Mouse (Mus musculus) macrophage (primary cell): ENCODE data around the gene Gm28053. TPM values are rescaled to one million over a fixed set of nuclear protein-coding genes. Genes with fewer than 3 reads are reported as not detected.

Experiments used
- H3K27ac ChIP-seq: fragments of 350-480 bp; formaldehyde crosslinking; 2 replicates; pipeline ENCODE4 v1.9.0; 2021
- H3K36me3 ChIP-seq: fragments of 350-480 bp; formaldehyde crosslinking; 2 replicates; pipeline ENCODE4 v1.9.0; 2021; ENCODE audit errors: inconsistent target
- H3K4me3 ChIP-seq: fragments of 350-480 bp; formaldehyde crosslinking; 2 replicates; pipeline ENCODE4 v1.9.0; 2021; ENCODE audit errors: inconsistent target
- H3K79me2 ChIP-seq: fragments of 350-480 bp; formaldehyde crosslinking; 2 replicates; pipeline ENCODE4 v1.9.0; 2021; ENCODE audit errors: inconsistent target
- WGBS: methylation state at CpG from one replicate; pipeline ENCODE4 v1.1.7; 2026; ENCODE audit warnings: inconsistent platforms; ENCODE audit not compliant: missing documents; 5-methylcytosine and 5-hydroxymethylcytosine counted together
- polyA plus RNA-seq: library from polyadenylated mRNA; stranded (reverse); fragments of 250-400 nt; gene quantifications from 3 replicates; pipeline ENCODE4 v1.2.4, GENCODE M21; 2018; ENCODE audit warnings: inconsistent platforms

The Gm28053 gene
- polyA plus RNA-seq, 1 experiment from 2014 or later = not detected

- no peaks in the 10 kb centered on the region for H3K36me3 ChIP-seq
- no peaks in the 10 kb centered on the region for H3K79me2 ChIP-seq
- no peak overlapping the region for H3K4me3 ChIP-seq
- no peak overlapping the region for H3K27ac ChIP-seq
These were observed 14.3 kb upstream of the Gm28053 start for GRCm38 (mm10) chr6:48704146-48704545.

- no peak overlapping the region for H3K4me3 ChIP-seq
These were observed 12.3 kb upstream of the Gm28053 start for GRCm38 (mm10) chr6:48706130-48706529.

GRCm38 (mm10) chr6:48720326-48720725, 1.9 kb downstream of the Gm28053 start:
- H3K4me3 ChIP-seq = no peak overlapping the region

More at GRCm38 (mm10) chr6:48706130-48706529, 12.3 kb upstream of the Gm28053 start:
- Histone ChIP-seq H3K27ac (no peak overlapping the region), H3K36me3 (no peaks in the 10 kb centered on the region), H3K79me2 (no peaks in the 10 kb centered on the region)
- 43% methylated on average over 3 of the region's 3 CpGs for WGBS

GRCm38 (mm10) chr6:48723468-48723867, 5.1 kb downstream of the Gm28053 start:
- no peaks in the 10 kb centered on the region for H3K79me2 ChIP-seq
- H3K36me3 ChIP-seq = no peaks in the 10 kb centered on the region
- no peak overlapping the region for H3K4me3 ChIP-seq
- H3K27ac ChIP-seq = no peak overlapping the region
- WGBS = 65% methylated on average over 8 of the region's 8 CpGs

More at GRCm38 (mm10) chr6:48720326-48720725, 1.9 kb downstream of the Gm28053 start:
- Histone ChIP-seq H3K36me3 (no peaks in the 10 kb centered on the region), H3K79me2 (no peaks in the 10 kb centered on the region), H3K27ac (no peak overlapping the region)
- 96% methylated on average over 3 of the region's 4 CpGs for WGBS

- H3K27ac ChIP-seq = no peak overlapping the region
- H3K36me3 ChIP-seq = no peaks in the 10 kb centered on the region
- no peak overlapping the region for H3K4me3 ChIP-seq
- WGBS = 25% methylated on average over 1 of the region's 1 CpGs
- no peaks in the 10 kb centered on the region for H3K79me2 ChIP-seq
These were observed 7.1 kb downstream of the Gm28053 start for GRCm38 (mm10) chr6:48725476-48725875.

- no peak overlapping the region for H3K4me3 ChIP-seq
- H3K79me2 ChIP-seq = no peaks in the 10 kb centered on the region
- no peaks in the 10 kb centered on the region for H3K36me3 ChIP-seq
- WGBS = 76% methylated on average over 5 of the region's 5 CpGs
- no peak overlapping the region for H3K27ac ChIP-seq
These were observed 9.4 kb downstream of the Gm28053 start for GRCm38 (mm10) chr6:48727761-48728160.

- no peak overlapping the region for H3K4me3 ChIP-seq
- H3K79me2 ChIP-seq = no peaks in the 10 kb centered on the region
- no peaks in the 10 kb centered on the region for H3K36me3 ChIP-seq
- H3K27ac ChIP-seq = no peak overlapping the region
- 4% methylated on average over 8 of the region's 8 CpGs for WGBS
These were observed 14.5 kb downstream of the Gm28053 start for GRCm38 (mm10) chr6:48732864-48733304.

- H3K4me3 ChIP-seq = no peak overlapping the region
- no peak overlapping the region for H3K27ac ChIP-seq
- no peaks in the 10 kb centered on the region for H3K36me3 ChIP-seq
- WGBS = 75% methylated on average over 1 of the region's 1 CpGs
- H3K79me2 ChIP-seq = no peaks in the 10 kb centered on the region
These were observed 15.3 kb downstream of the Gm28053 start for GRCm38 (mm10) chr6:48733660-48734059.

- WGBS = 0% methylated on average over 2 of the region's 2 CpGs
- Histone ChIP-seq H3K4me3 (no peak overlapping the region), H3K36me3 (no peaks in the 10 kb centered on the region), H3K27ac (no peak overlapping the region), H3K79me2 (no peaks in the 10 kb centered on the region)
These were observed 18.6 kb downstream of the Gm28053 start for GRCm38 (mm10) chr6:48737053-48737452.

- Histone ChIP-seq H3K36me3 (no peaks in the 10 kb centered on the region), H3K4me3 (no peak overlapping the region), H3K27ac (no peak overlapping the region), H3K79me2 (no peaks in the 10 kb centered on the region)
- 65% methylated on average over 5 of the region's 5 CpGs for WGBS
These were observed 19.3 kb downstream of the Gm28053 start for GRCm38 (mm10) chr6:48737688-48738087.

GRCm38 (mm10) chr6:48738961-48739779, 20.8 kb downstream of the Gm28053 start, which contains the start of gene Gimap1:
Gene Gimap1 (plus strand): TSS chr6:48739054.
- Histone ChIP-seq H3K79me2 (no peaks in the 10 kb centered on the region), H3K4me3 (no peak within 1 kb of the TSS), H3K27ac (no peak within 1 kb of the TSS), H3K36me3 (no peaks in the 10 kb centered on the region)
- WGBS = 5% methylated on average over 15 of the region's 15 CpGs

GRCm38 (mm10) chr6:48739780-48740055, 21.3 kb downstream of the Gm28053 start:
- Histone ChIP-seq H3K36me3 (no peaks in the 10 kb centered on the region), H3K27ac (no peak overlapping the region), H3K4me3 (no peak overlapping the region), H3K79me2 (no peaks in the 10 kb centered on the region)
- 12% methylated on average over 3 of the region's 3 CpGs for WGBS

GRCm38 (mm10) chr6:48740501-48741169, 22.2 kb downstream of the Gm28053 start:
- H3K27ac ChIP-seq = no peak overlapping the region
- WGBS = 19% methylated on average over 3 of the region's 3 CpGs
- H3K4me3 ChIP-seq = no peak overlapping the region
- no peaks in the 10 kb centered on the region for H3K79me2 ChIP-seq
- H3K36me3 ChIP-seq = no peaks in the 10 kb centered on the region

GRCm38 (mm10) chr6:48741273-48741672, 22.9 kb downstream of the Gm28053 start:
- H3K79me2 ChIP-seq = no peaks in the 10 kb centered on the region
- H3K27ac ChIP-seq = no peak overlapping the region
- H3K36me3 ChIP-seq = no peaks in the 10 kb centered on the region
- WGBS = 0% methylated on average over 3 of the region's 3 CpGs
- H3K4me3 ChIP-seq = no peak overlapping the region

GRCm38 (mm10) chr6:48741711-48742206, 23.4 kb downstream of the Gm28053 start:
- no peak overlapping the region for H3K27ac ChIP-seq
- 51% methylated on average over 9 of the region's 9 CpGs for WGBS
- H3K36me3 ChIP-seq = no peaks in the 10 kb centered on the region
- H3K79me2 ChIP-seq = no peaks in the 10 kb centered on the region
- no peak overlapping the region for H3K4me3 ChIP-seq
